Mouse (Mus musculus) spleen, postnatal 36 days (tissue): Measurements from ENCODE around the gene Zdhhc22.

Source experiments
- DNase-seq, 2 experiments: peaks; one replicate each; pipeline ENCODE4 v3.0.0; 2022; ENCODE audit warnings: low spot score in 2 of 2, mixed read lengths in 1 of 2

Zdhhc22 gene

GRCm38 (mm10) chr12:86961589-86962344 lies 28.5 kb downstream of the Zdhhc22 start:
- DNase-seq = no peak

GRCm38 (mm10) chr12:86960791-86961335 lies 29.4 kb downstream of the Zdhhc22 start:
- DNase-seq = no peak

GRCm38 (mm10) chr12:86960138-86960537 lies 30.1 kb downstream of the Zdhhc22 start:
- DNase-seq = no peak

- DNase-seq = no peak
Measured at GRCm38 (mm10) chr12:86959661-86960060, 30.6 kb downstream of the Zdhhc22 start.

DNA sequence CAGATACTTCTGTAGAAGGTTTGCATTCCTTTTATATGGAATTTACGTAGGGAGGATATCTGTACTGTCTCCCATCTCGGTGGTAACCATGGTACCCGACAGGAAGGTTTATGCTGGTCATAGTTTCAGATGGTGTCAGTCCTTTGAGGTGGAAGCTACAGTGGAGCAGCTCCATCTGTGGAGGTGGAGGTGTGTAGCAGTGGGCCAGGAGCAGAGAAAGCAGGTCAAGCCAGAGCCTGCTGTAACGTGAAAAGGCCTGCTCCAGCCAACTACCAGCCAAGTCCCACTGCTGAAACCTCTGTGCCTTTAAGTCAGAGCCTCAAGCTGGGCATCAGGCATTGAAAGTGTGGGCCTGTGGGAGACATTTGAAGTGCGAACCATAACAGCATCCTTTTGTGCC lies 31.7 kb downstream of the Zdhhc22 start:
- no peak for DNase-seq

GRCm38 (mm10) chr12:86955894-86956293 lies 34.3 kb downstream of the Zdhhc22 start:
- DNase-seq = no peak

- DNase-seq = no peak
Measured at GRCm38 (mm10) chr12:86952331-86952850, 37.8 kb downstream of the Zdhhc22 start.

- DNase-seq = no peak
Measured at GRCm38 (mm10) chr12:86950961-86951360, 39.3 kb downstream of the Zdhhc22 start.

- DNase-seq = peak in 1 of 2 experiments; percentile 21
Measured at GRCm38 (mm10) chr12:86950161-86950960, 39.9 kb downstream of the Zdhhc22 start.

GRCm38 (mm10) chr12:86949501-86949900 lies 40.7 kb downstream of the Zdhhc22 start:
- DNase-seq = peak; percentile 74 to 77

- no peak for DNase-seq
Measured at GRCm38 (mm10) chr12:86948627-86949026, 41.6 kb downstream of the Zdhhc22 start.

GRCm38 (mm10) chr12:86947681-86948401 lies 42.4 kb downstream of the Zdhhc22 start:
- DNase-seq = no peak

- peak; percentile 98 to 99 for DNase-seq
Measured at GRCm38 (mm10) chr12:86946862-86947574, 43.2 kb downstream of the Zdhhc22 start, which contains the start of gene Cipc. Gene Cipc, plus strand, starts transcription at chr12:86947043.

DNA sequence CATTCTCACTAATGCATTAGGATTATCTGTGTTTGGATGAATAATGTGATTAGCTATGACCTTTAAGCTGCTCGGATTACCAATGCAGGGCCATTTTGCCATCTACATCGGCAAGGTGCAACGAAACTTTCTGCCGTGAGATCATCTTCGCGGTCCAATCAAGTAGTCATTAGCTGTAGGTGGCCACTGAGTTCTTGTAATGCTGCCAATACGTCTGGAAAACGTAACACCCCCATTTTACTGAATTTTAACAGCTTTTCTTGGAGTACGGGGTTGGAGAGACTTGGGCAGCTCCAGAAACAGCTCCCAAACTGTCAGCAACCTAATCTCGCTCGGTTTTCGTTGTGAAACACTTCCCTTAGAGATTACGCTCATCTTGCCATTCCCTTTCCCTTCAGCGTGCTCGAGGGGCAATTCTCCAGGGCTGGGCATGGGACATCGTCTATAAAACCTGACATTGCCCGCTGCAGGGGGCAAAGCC lies 43.9 kb downstream of the Zdhhc22 start:
- no peak for DNase-seq

- DNase-seq = peak; percentile 64 to 69
Measured at GRCm38 (mm10) chr12:86945126-86945525, 45.1 kb downstream of the Zdhhc22 start.

DNA sequence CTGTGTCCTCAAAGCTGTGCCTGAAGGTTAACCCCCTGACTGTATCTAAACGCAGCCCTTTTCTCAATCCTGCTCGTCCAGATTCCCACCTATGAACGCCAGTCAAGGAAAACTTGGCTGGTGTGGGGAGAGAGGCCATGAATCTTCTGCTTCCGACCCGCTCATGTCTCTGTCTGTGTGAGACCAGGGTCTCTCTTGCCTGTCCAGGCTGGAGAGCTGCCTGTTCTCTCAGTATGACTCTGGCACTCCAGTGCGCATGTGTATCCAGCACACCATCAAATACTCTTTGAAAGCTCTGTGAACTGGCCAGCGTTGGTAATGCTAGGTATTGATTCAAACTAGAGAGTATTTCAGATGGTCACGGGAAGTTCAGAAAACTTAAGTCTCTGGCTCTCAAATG lies 46.8 kb downstream of the Zdhhc22 start:
- no peak for DNase-seq

DNA sequence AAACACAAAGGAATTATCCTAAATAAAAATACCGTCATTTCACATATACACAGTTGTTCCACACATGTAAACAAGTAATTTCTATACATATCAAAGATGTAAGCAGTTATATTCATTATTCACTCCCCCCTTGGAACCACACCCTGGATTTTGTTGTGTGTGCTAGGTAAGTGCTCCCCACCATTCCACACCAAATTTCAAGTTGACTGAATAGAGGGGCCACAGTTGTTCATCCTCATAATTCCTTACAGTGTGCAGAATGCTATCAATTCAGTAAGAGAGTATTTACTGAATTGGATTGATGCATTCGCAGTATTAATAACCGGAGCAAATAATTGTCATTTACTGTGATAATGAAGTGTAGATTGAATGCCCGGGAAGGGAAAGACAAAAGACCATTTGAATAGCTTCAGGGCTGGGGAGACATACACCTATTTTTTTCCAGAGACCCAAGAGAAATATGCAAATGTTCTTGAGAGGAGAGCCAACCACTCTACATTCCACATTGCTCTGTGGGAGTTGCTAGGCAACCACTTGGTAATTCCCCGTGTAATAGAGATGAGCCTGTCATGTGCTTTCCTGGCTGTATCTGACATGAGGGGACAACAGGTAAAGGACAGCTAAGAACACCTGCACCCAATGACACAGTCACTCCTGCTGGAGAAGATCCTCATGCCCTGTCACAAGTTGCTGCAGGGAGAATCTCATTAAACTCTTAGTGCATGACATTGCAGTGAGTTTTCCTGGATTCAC lies 48.3 kb downstream of the Zdhhc22 start:
- DNase-seq = peak; percentile 18 to 22

- DNase-seq = no peak
Measured at GRCm38 (mm10) chr12:86941173-86941572, 49.1 kb downstream of the Zdhhc22 start.

GRCm38 (mm10) chr12:86938571-86938970 lies 51.7 kb downstream of the Zdhhc22 start:
- DNase-seq = no peak
